Mouse (Mus musculus): ENCODE results near the gene Rbbp5.

DNA sequence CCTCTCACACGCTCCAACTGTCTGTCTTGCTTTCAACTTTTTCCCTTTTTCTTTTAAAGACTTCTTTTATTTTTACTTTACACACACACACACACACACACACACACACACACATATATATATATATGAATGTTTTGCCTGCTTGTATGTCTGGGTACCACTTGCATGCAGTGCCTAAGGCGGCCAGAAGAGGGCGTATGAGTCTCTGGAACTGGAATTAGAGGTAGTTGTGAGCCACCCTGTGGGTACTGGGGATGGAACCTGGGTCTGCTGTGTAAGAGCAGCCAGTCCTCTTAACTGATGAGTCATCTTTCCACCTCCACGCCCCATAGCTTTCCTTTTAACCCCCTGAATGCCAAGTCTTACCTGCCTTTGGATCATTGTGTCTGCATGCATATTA lies 46.8 kb downstream of the Rbbp5 start:
- TF ChIP-seq GATA1 (IDR thresholded peaks at IDR 0.05; ENCODE audit: borderline replicate concordance, low read length) (no peak), FLI1 (IDR thresholded peaks at IDR 0.05; ENCODE audit: low read length) (no peak)
